Mouse (Mus musculus): Measurements from ENCODE around the gene Rgs10. TPM values are rescaled to one million over a fixed set of nuclear protein-coding genes. Genes with fewer than 3 reads are reported as not detected.

Rgs10 gene
- polyA plus RNA-seq, 1 experiment from 2014 or later, result 14.0 TPM

DNA sequence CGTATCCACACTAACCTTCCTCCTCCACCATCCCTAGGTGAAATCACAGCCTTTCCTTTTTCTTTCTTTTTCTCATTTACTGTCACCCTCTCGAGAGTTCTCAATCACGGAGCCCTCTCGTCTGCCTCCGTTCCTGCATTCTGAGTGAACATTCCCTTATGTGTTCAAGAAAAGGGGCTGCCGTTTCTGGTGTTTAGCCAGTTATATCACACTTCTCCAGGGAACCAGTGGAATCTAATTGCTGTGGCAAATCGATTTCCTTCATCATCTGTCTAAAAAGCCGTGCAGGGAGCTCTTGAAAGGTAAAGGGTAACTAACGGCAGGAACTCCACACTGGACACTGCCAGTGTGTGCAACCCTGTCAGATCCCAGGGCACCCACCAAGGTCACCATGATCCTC, 87.6 kb downstream of the Rgs10 start:
- no peak overlapping the region for H3K4me3 ChIP-seq
- no peak overlapping the region for H3K9ac ChIP-seq
- no peaks in the 10 kb centered on the region for H3K4me1 ChIP-seq
- H3K9me3 ChIP-seq, result no peaks in the 10 kb centered on the region
- no peak overlapping the region for H3K4me2 ChIP-seq (replicated peaks)
- no peak overlapping the region for H3K27ac ChIP-seq
- 38% methylated on average over 9 of the region's 9 CpGs for WGBS
- no peaks in the 10 kb centered on the region for H3K27me3 ChIP-seq
- no peaks in the 10 kb centered on the region for H3K36me3 ChIP-seq
- ATAC-seq (ENCODE audit: insufficient number of reproducible peaks, insufficient read depth, low FRiP score, low TSS enrichment), result no peak

DNA sequence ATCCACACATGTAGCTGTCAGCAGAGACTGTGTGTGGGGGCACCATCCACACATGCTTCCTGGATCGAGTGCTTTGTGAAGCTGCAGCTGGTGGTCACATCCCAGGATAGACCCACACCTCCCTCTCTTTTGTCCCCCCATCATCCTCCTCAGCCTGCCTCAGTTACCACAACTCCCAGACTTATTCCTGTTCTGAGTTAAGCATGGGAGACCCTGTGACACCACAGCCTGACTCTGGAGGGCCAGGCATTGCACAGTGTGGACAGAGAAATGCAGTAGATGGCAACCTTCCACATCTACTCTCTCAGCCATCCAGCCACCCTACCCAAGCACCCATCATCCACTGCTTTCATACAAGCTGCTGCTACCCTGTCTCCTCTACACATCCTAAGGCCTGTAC, 93.6 kb downstream of the Rgs10 start:
- 94% methylated on average over 1 of the region's 1 CpGs for WGBS
- Histone ChIP-seq H3K36me3 (no peaks in the 10 kb centered on the region), H3K4me2 (replicated peaks) (no peak overlapping the region), H3K9me3 (no peaks in the 10 kb centered on the region), H3K27ac (no peak overlapping the region), H3K27me3 (no peaks in the 10 kb centered on the region), H3K4me3 (no peak overlapping the region), H3K4me1 (peaks cover 11% of the 10 kb centered on the region), H3K9ac (no peak overlapping the region)
- ATAC-seq (ENCODE audit: insufficient number of reproducible peaks, insufficient read depth, low FRiP score, low TSS enrichment), result no peak

Other genes starting within 250 kb of the Rgs10 start
- 4.0 and 7.9 TPM in 2 replicates for gene Cox6a2, start 212.4 kb downstream of the Rgs10 start, polyA plus RNA-seq (2016; fragmentation: Nextera tagmentation; extraction: Ambion mirVana)
- 18.6 and 18.8 TPM in 2 replicates for gene Armc5, start 181.4 kb downstream of the Rgs10 start, polyA plus RNA-seq (2016; fragmentation: Nextera tagmentation; extraction: Ambion mirVana)
- gene 9130023H24Rik, start 180.7 kb downstream of the Rgs10 start, polyA plus RNA-seq (2016; fragmentation: Nextera tagmentation; extraction: Ambion mirVana), result 9.9 and 10.3 TPM in 2 replicates
- 44.4 and 47.7 TPM in 2 replicates for gene Tgfb1i1, start 171.9 kb downstream of the Rgs10 start, polyA plus RNA-seq (2016; fragmentation: Nextera tagmentation; extraction: Ambion mirVana)
- 0.35 TPM in 1 of 2 replicates, not detected in the other for gene Slc5a2, start 153.1 kb downstream of the Rgs10 start, polyA plus RNA-seq (2016; fragmentation: Nextera tagmentation; extraction: Ambion mirVana)
- 26.3 TPM in 2 replicates for gene BC017158, start 120.6 kb downstream of the Rgs10 start, polyA plus RNA-seq (2016; fragmentation: Nextera tagmentation; extraction: Ambion mirVana)
- 34.5 and 36.8 TPM in 2 replicates for gene Tial1, start 43.0 kb upstream of the Rgs10 start, polyA plus RNA-seq (2016; fragmentation: Nextera tagmentation; extraction: Ambion mirVana)
- 9.1 TPM in 2 replicates for gene Bag3, start 104.9 kb upstream of the Rgs10 start, polyA plus RNA-seq (2016; fragmentation: Nextera tagmentation; extraction: Ambion mirVana)
- gene Inpp5f, start 192.6 kb upstream of the Rgs10 start, polyA plus RNA-seq (2016; fragmentation: Nextera tagmentation; extraction: Ambion mirVana), result 29.9 and 31.9 TPM in 2 replicates